Mouse (Mus musculus) gastrocnemius, postnatal 36 days (tissue): ENCODE measurements around the gene Tex29. TPM values are rescaled to one million over a fixed set of nuclear protein-coding genes. Genes with fewer than 3 reads are reported as not detected.

Experiments used
- DNase-seq, 2 experiments: peaks; one replicate each; pipeline ENCODE4 v3.0.0; 2022
- intact Hi-C: fragments of 180-260 bp; cut with DNase I; formaldehyde crosslinking; loops from one replicate; pipeline ENCODE4 v1.15.1; 2025
- total RNA-seq, 2 experiments: library from RNA; stranded (reverse); gene quantifications; 2 replicates each; pipeline ENCODE4 v1.2.3; 2021

Gene Tex29
- total RNA-seq, 2 experiments from 2014 or later: not detected

DNA sequence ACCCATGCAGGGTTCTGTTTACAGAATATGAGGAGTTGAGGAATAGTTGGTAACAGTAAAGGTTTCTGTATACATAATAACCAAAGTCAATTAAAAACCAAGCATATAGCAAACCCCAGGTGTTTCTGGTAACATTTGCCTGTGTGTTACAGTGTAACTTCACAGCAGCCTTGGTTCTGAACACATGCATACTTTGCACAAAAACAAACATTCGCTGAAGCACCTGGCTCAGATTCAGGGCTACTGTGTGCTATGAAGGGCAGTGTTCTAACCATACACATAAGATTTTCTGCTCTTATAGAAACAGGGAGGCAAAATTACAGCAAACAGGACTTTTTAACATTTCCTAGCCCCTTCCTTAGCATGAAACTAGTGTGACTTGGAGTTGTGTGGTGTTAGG is 58.5 kb downstream of the Tex29 start:
- intact Hi-C loops: no loop called here
- DNase-seq: no peak

Other genes starting within 250 kb of the Tex29 start
- gene Ankrd10, start 204.7 kb upstream of the Tex29 start, total RNA-seq: 10 to 100 TPM; 15.8 to 17.7 TPM
- gene 1700016D06Rik, start 139.4 kb upstream of the Tex29 start, total RNA-seq: not detected
- gene Arhgef7, start 112.8 kb upstream of the Tex29 start, total RNA-seq: 10 to 100 TPM; 42.7 to 53.9 TPM